9 mouse cellular contexts compared by ENCODE assay signal in genomic region chr4:120747941-120748866, GRCm38 (mm10). TPM values are rescaled to one million over a fixed set of nuclear protein-coding genes. Genes with fewer than 3 reads are reported as not detected.
DNase-seq lines count a peak whose midpoint lies in the region; ATAC-seq and TF ChIP-seq lines count a peak whose summit lies in the region.
"Had no signal": no experiment of that assay in that cellular context is flagged by ENCODE, and none has a peak within 500 bp of the region (broad histone marks: within the 10 kb centered on the region; RNA-seq: fewer than 3 reads in every experiment).

Gene Kcnq4, minus strand, starts transcription at chr4:120748612.

- H3K9me3 ChIP-seq in kidney, embryonic 16.5 days (ENCODE audit: low read length), result no peaks in the 10 kb centered on the region
- H3K9me3 ChIP-seq in embryonic facial prominence, embryonic 13.5 days, result no peaks in the 10 kb centered on the region
- no peaks in the 10 kb centered on the region for H3K9me3 ChIP-seq in hindbrain, postnatal 0 days (ENCODE audit: low read length)
- H3K9me3 ChIP-seq in neural tube, embryonic 11.5 days (ENCODE audit: control insufficient read depth, low read length), result no peaks in the 10 kb centered on the region

- no peaks in the 10 kb centered on the region for H3K36me3 ChIP-seq in kidney, embryonic 16.5 days (ENCODE audit: insufficient read depth, low read length)
- no peaks in the 10 kb centered on the region for H3K36me3 ChIP-seq in embryonic facial prominence, embryonic 13.5 days
- H3K36me3 ChIP-seq in hindbrain, postnatal 0 days (ENCODE audit: insufficient read depth, low read length), result no peaks in the 10 kb centered on the region
- H3K36me3 ChIP-seq in neural tube, embryonic 11.5 days (ENCODE audit: control insufficient read depth, insufficient read depth, low read length), result no peaks in the 10 kb centered on the region

- H3K4me1 ChIP-seq in kidney, embryonic 16.5 days (ENCODE audit: insufficient read depth, low read length), result peaks cover 25% of the 10 kb centered on the region; the same call in 1 of the 2 replicates
- peaks cover 22% of the 10 kb centered on the region for H3K4me1 ChIP-seq in embryonic facial prominence, embryonic 13.5 days
- no peaks in the 10 kb centered on the region for H3K4me1 ChIP-seq in hindbrain, postnatal 0 days (ENCODE audit: insufficient read depth, low read length)
- 0 out of 2 replicates have a peak, but pooled peaks cover 7% of the 10 kb centered on the region for H3K4me1 ChIP-seq in neural tube, embryonic 11.5 days (ENCODE audit: control insufficient read depth, insufficient read depth, low read length)

- DNase-seq in kidney, adult 18-20 months, result no peak
- DNase-seq in hindbrain, postnatal 0 days (ENCODE audit: low spot score), result no peak
- no peak for DNase-seq in neural tube, embryonic 11.5 days (ENCODE audit: low spot score)
- DNase-seq in thymus, postnatal 4 days, result no peak
- no peak for DNase-seq in left cerebral cortex, postnatal 14 days (ENCODE audit: low spot score in 2 of 2)
- DNase-seq in cerebellum, adult 9-11 months, result no peak

- H3K27me3 ChIP-seq in kidney, embryonic 16.5 days (ENCODE audit: insufficient read depth, low read length), result peaks cover 55% of the 10 kb centered on the region
- peaks cover 86% of the 10 kb centered on the region for H3K27me3 ChIP-seq in embryonic facial prominence, embryonic 13.5 days
- H3K27me3 ChIP-seq in hindbrain, postnatal 0 days (ENCODE audit: insufficient read depth, low read length), result peaks cover 33% of the 10 kb centered on the region
- peaks cover 40% of the 10 kb centered on the region for H3K27me3 ChIP-seq in neural tube, embryonic 11.5 days (ENCODE audit: control insufficient read depth, insufficient read depth, low read length)

- intact Hi-C loops in left cerebral cortex, postnatal 14 days (cut with DNase I), result loop anchor here (5.0 kb wide), 1 partner anchor 46 kb away; no protein-coding TSS in a partner anchor

- ATAC-seq in kidney, embryonic 16.5 days (ENCODE audit: low FRiP score, low TSS enrichment), result 0 out of 2 replicates have a peak, but pooled peaks have one; percentile 1
- ATAC-seq in embryonic facial prominence, embryonic 13.5 days (ENCODE audit: insufficient number of reproducible peaks, insufficient read depth, low FRiP score, low TSS enrichment, low read depth), result no peak
- ATAC-seq in hindbrain, postnatal 0 days, result no peak
- 0 out of 2 replicates have a peak, but pooled peaks have one; percentile 10 for ATAC-seq in neural tube, embryonic 11.5 days (ENCODE audit: insufficient read depth, low FRiP score, low TSS enrichment)
- ATAC-seq: Patski had no signal

- 3% methylated on average over 42 of the region's 42 CpGs for WGBS in kidney, embryonic 16.5 days
- WGBS in embryonic facial prominence, embryonic 13.5 days, result 2% methylated on average over 42 of the region's 42 CpGs
- 4% methylated on average over 42 of the region's 42 CpGs for WGBS in hindbrain, postnatal 0 days
- WGBS in neural tube, embryonic 11.5 days, result under 1% methylated on average over 42 of the region's 42 CpGs

- H3K4me2 ChIP-seq in kidney, embryonic 16.5 days (replicated peaks; ENCODE audit: low read depth, low read length), result peak within 1 kb of the TSS; percentile 100
- H3K4me2 ChIP-seq in embryonic facial prominence, embryonic 13.5 days, result peak within 1 kb of the TSS; percentile 100
- H3K4me2 ChIP-seq in hindbrain, postnatal 0 days (ENCODE audit: low read depth, low read length), result peak within 1 kb of the TSS; percentile 100
- peak within 1 kb of the TSS; percentile 100 for H3K4me2 ChIP-seq in neural tube, embryonic 11.5 days (ENCODE audit: low read depth)

- TF ChIP-seq CTCF in hindbrain, postnatal 0 days (IDR thresholded peaks at IDR 0.05; ENCODE audit: low read depth), result no peak

- peak within 1 kb of the TSS; percentile 65 for H3K9ac ChIP-seq in kidney, embryonic 16.5 days (replicated peaks; ENCODE audit: low read length)
- H3K9ac ChIP-seq in embryonic facial prominence, embryonic 13.5 days, result peak within 1 kb of the TSS; percentile 72
- H3K9ac ChIP-seq in hindbrain, postnatal 0 days (replicated peaks; ENCODE audit: low read length), result peak within 1 kb of the TSS; percentile 65
- peak within 1 kb of the TSS; percentile 60 for H3K9ac ChIP-seq in neural tube, embryonic 11.5 days (ENCODE audit: low read length)

- peak within 1 kb of the TSS; percentile 65 for H3K4me3 ChIP-seq in kidney, embryonic 16.5 days (ENCODE audit: low read length)
- peak within 1 kb of the TSS; percentile 66 for H3K4me3 ChIP-seq in embryonic facial prominence, embryonic 13.5 days
- peak within 1 kb of the TSS; percentile 69 for H3K4me3 ChIP-seq in hindbrain, postnatal 0 days (ENCODE audit: low read length)
- H3K4me3 ChIP-seq in neural tube, embryonic 11.5 days (ENCODE audit: low read depth, low read length), result peak within 1 kb of the TSS; percentile 67

- no peak within 1 kb of the TSS for H3K27ac ChIP-seq in kidney, embryonic 16.5 days (ENCODE audit: low read length)
- no peak within 1 kb of the TSS for H3K27ac ChIP-seq in embryonic facial prominence, embryonic 13.5 days
- H3K27ac ChIP-seq in hindbrain, postnatal 0 days, result no peak within 1 kb of the TSS
- H3K27ac ChIP-seq in neural tube, embryonic 11.5 days (ENCODE audit: low read depth, low read length), result no peak within 1 kb of the TSS

RNA-seq across cellular contexts. Expression of gene Kcnq4, which starts in this region (rescaled TPM):
- polyA plus RNA-seq in kidney, embryonic 16.5 days (2015; fragmentation: Nextera tagmentation; extraction: Ambion mirVana), result 0.85 and 1.7 TPM in 2 replicates
- 7.2 and 7.8 TPM in 2 replicates for polyA plus RNA-seq in embryonic facial prominence, embryonic 13.5 days (2015; fragmentation: Nextera tagmentation; extraction: Ambion mirVana)
- total RNA-seq in hindbrain, postnatal 0 days (2014; rRNA removed), result 12.4 and 13.9 TPM in 2 replicates
- polyA plus RNA-seq in hindbrain, postnatal 0 days (2015; fragmentation: Nextera tagmentation; extraction: Ambion mirVana), result 4.9 and 5.0 TPM in 2 replicates
- 2.9 and 3.3 TPM in 2 replicates for polyA plus RNA-seq in neural tube, embryonic 11.5 days (2014; fragmentation: Nextera tagmentation; extraction: Ambion mirVana)
- 1 to 10 TPM; 8.5 to 9.0 TPM for total RNA-seq in left cerebral cortex, postnatal 14 days (2021)

Comparison
In these comparisons a context has a peak if more than half of its experiments do, and no peak if none do; other contexts are left out.
1. ATAC-seq: peak in kidney, embryonic 16.5 days (single experiment) and neural tube, embryonic 11.5 days (single experiment); none in embryonic facial prominence, embryonic 13.5 days (single experiment) and hindbrain, postnatal 0 days (single experiment).
2. Peak in every context shown above with its lines, with median percentiles within 50 percentile points of each other: H3K4me2 ChIP-seq, H3K4me3 ChIP-seq and H3K9ac ChIP-seq.